Mouse (Mus musculus): ENCODE data around the gene Coro6.

GRCm38 (mm10) chr11:77506941-77507340 lies 44.7 kb downstream of the Coro6 start:
- TF ChIP-seq CTCF (IDR thresholded peaks at IDR 0.05; ENCODE audit: low read depth): no peak
- TF ChIP-seq EP300 (IDR thresholded peaks at IDR 0.05; ENCODE audit: low read depth): no peak

Measured in heart, postnatal 0 days (tissue).